Mouse (Mus musculus) thymus, adult 2 months (tissue): ENCODE data around the gene Gprc5d. TPM values are rescaled to one million over a fixed set of nuclear protein-coding genes. Genes with fewer than 3 reads are reported as not detected.

Source experiments
- DNase-seq: peaks from one replicate; pipeline ENCODE4 v3.0.0; 2021
- H3K27ac ChIP-seq: fragments of 200-500 bp; 2 replicates; pipeline ENCODE4 v1.5.1; 2012; ENCODE audit warnings: low read length, control low read depth; ENCODE audit not compliant: control insufficient read depth, insufficient read depth
- H3K27me3 ChIP-seq: fragments of 200-500 bp; 2 replicates; pipeline ENCODE4 v1.6.1; 2012; ENCODE audit warnings: mild to moderate bottlenecking, low read length, moderate library complexity, mixed read lengths; ENCODE audit not compliant: control insufficient read depth, insufficient read depth
- H3K36me3 ChIP-seq: fragments of 200-500 bp; 2 replicates; pipeline ENCODE4 v1.6.1; 2012; ENCODE audit warnings: mild to moderate bottlenecking, low read length, moderate library complexity; ENCODE audit not compliant: control insufficient read depth, insufficient read depth
- H3K4me1 ChIP-seq: fragments of 200-500 bp; replicated peaks from 2 replicates; pipeline ENCODE4 v1.6.1; 2012; ENCODE audit warnings: low read length; ENCODE audit not compliant: control insufficient read depth, insufficient read depth
- H3K4me3 ChIP-seq: fragments of 200-500 bp; 2 replicates; pipeline ENCODE4 v1.5.1; 2012; ENCODE audit warnings: mild to moderate bottlenecking, low read length, control low read depth, moderate library complexity; ENCODE audit not compliant: control insufficient read depth, insufficient read depth
- CTCF ChIP-seq: fragments of 200-500 bp; IDR thresholded peaks from 2 replicates; pipeline ENCODE4 v1.5.1; 2012; ENCODE audit warnings: mild to moderate bottlenecking, control low read depth, low read length, moderate library complexity, borderline replicate concordance; ENCODE audit not compliant: control insufficient read depth, poor library complexity, insufficient read depth; ENCODE audit errors: extremely low read depth
- POLR2A ChIP-seq: fragments of 200-500 bp; IDR thresholded peaks from 2 replicates; pipeline ENCODE4 v1.6.1; 2012; ENCODE audit warnings: mild to moderate bottlenecking, low read length, control low read depth, moderate library complexity; ENCODE audit not compliant: control insufficient read depth, poor library complexity, insufficient read depth; ENCODE audit errors: extremely low read depth
- WGBS: fragments of 180-500 bp; shearing (Covaris S2); methylation state at CpG from one replicate; pipeline ENCODE4 v1.1.7; 2018; 5-methylcytosine and 5-hydroxymethylcytosine counted together
- polyA plus RNA-seq: library from polyadenylated mRNA; depleted of rRNA; stranded (reverse); fragments of >200 nt; gene quantifications from 2 replicates; pipeline ENCODE4 v1.2.3, GENCODE M21; 2012

The Gprc5d gene
- polyA plus RNA-seq, 1 experiment, result 0.59 TPM

GRCm38 (mm10) chr6:135124755-135125380, 6.8 kb upstream of the Gprc5d start:
- H3K27me3 ChIP-seq, result no peaks in the 10 kb centered on the region
- H3K27ac ChIP-seq, result no peak overlapping the region
- no peak for DNase-seq
- no peak overlapping the region for H3K4me3 ChIP-seq
- TF ChIP-seq CTCF, result no peak
- no peak for TF ChIP-seq POLR2A
- no peaks in the 10 kb centered on the region for H3K36me3 ChIP-seq
- WGBS, result 78% methylated on average over 5 of the region's 5 CpGs
- no peaks in the 10 kb centered on the region for H3K4me1 ChIP-seq

- no peak for TF ChIP-seq CTCF
- no peak for TF ChIP-seq POLR2A
- WGBS, result 38% methylated on average over 8 of the region's 8 CpGs
- no peak for DNase-seq
Measured at GRCm38 (mm10) chr6:135116479-135116878, 1.6 kb downstream of the Gprc5d start.

DNA sequence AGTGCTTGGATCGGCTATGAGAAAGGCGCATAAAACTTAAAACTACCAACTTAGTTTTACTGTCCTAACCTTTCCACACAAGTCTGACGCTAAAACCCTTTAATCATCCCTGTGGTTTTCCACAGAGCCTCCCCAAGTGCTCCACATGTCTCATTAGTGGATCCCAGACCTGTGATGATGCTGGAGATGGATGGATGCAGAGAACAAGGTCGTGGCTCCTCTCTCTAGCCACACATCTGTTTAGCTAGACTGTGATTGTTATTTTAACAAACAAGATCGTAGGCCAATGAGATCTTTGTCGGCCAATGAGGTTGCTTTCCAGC, 5.0 kb downstream of the Gprc5d start:
- 73% methylated on average over 6 of the region's 6 CpGs for WGBS
- no peak for DNase-seq
- H3K27ac ChIP-seq, result no peak overlapping the region
- H3K36me3 ChIP-seq, result no peaks in the 10 kb centered on the region
- TF ChIP-seq POLR2A, result no peak
- TF ChIP-seq CTCF, result no peak
- H3K27me3 ChIP-seq, result no peaks in the 10 kb centered on the region
- no peaks in the 10 kb centered on the region for H3K4me1 ChIP-seq
- no peak overlapping the region for H3K4me3 ChIP-seq

More at GRCm38 (mm10) chr6:135116479-135116878, 1.6 kb downstream of the Gprc5d start:
- Histone ChIP-seq H3K36me3 (no peaks in the 10 kb centered on the region), H3K27me3 (no peaks in the 10 kb centered on the region), H3K4me3 (no peak overlapping the region), H3K4me1 (no peaks in the 10 kb centered on the region), H3K27ac (no peak overlapping the region)

- Histone ChIP-seq H3K27ac (no peak overlapping the region), H3K4me1 (no peaks in the 10 kb centered on the region), H3K4me3 (no peak overlapping the region), H3K27me3 (no peaks in the 10 kb centered on the region), H3K36me3 (no peaks in the 10 kb centered on the region)
- no peak for DNase-seq
- WGBS, result 67% methylated on average over 7 of the region's 7 CpGs
- no peak for TF ChIP-seq CTCF
- no peak for TF ChIP-seq POLR2A
Measured at GRCm38 (mm10) chr6:135112411-135113113, 5.5 kb downstream of the Gprc5d start.

DNA sequence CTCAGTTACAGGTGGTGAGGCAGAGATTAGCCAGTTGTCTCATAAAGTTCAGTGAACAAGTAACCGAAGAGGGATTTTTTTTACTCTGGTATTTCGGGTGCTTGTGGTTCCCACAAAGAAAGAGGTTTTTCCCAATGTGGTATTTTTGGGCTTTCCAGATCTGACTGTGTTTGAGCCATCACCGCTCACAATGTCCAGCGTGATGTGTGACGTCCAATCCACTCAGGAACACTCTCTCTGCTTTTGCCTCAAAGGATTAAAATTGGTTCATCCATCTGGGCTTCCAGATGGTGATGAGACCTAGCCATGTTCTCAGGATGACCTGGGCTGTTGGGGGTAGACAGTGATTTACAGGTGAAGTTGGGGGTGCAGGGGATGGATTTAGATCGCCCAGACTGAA, 11.1 kb downstream of the Gprc5d start:
- no peak for DNase-seq
- Histone ChIP-seq H3K4me1 (no peaks in the 10 kb centered on the region), H3K36me3 (no peaks in the 10 kb centered on the region), H3K4me3 (no peak overlapping the region), H3K27ac (no peak overlapping the region), H3K27me3 (no peaks in the 10 kb centered on the region)
- TF ChIP-seq CTCF (no peak), POLR2A (no peak)
- WGBS, result 90% methylated on average over 6 of the region's 6 CpGs

DNA sequence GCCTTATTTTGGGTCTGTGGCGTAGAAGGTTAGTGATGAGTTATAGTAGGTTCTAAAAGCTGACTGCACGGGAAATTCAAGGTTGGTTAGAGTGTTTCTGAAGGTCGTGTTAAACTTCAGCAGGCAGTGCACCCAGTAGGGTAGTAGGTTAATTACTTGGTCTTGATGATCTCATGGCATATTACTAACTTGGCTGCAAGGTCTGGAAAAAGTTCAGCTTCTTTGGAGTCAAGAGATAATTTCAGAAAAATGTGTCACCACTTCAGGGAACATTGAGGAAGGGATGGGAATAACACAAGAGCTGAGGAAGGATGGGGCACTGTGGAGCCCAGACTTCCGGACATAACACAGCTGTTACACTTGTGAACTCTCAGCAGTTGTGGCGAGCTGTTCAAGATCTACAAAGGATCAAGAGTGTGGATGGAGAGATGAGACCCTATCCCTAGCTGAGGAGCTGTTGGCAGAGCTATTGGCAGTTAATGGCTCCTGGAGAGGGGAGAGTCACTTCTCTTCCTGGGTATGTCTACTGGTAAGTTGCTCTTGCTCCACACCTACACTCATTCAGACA, 15.3 kb downstream of the Gprc5d start:
- H3K36me3 ChIP-seq, result no peaks in the 10 kb centered on the region
- DNase-seq, result no peak
- no peaks in the 10 kb centered on the region for H3K27me3 ChIP-seq
- 88% methylated on average over 5 of the region's 5 CpGs for WGBS
- no peaks in the 10 kb centered on the region for H3K4me1 ChIP-seq
- TF ChIP-seq CTCF (no peak), POLR2A (no peak)
- H3K27ac ChIP-seq, result no peak overlapping the region
- H3K4me3 ChIP-seq, result no peak overlapping the region
